Mouse (Mus musculus) neural tube, embryonic 15.5 days (tissue): ENCODE measurements around the gene Jtb. TPM values are rescaled to one million over a fixed set of nuclear protein-coding genes. Genes with fewer than 3 reads are reported as not detected.
A peak's percentile ranks its signal among the peaks of the same experiment; 100 is the strongest.

Source experiments
- ATAC-seq: fragments of 200-750 bp; cut with Nextera tagmentation; 2 replicates; pipeline ENCODE4 v1.8.0; 2017; ENCODE audit warnings: mild to moderate bottlenecking, moderate TSS enrichment, moderate library complexity; ENCODE audit not compliant: low FRiP score
- H3K27ac ChIP-seq: fragments of 300-500 bp; sonication (generic); replicated peaks from 2 replicates; pipeline ENCODE4 v1.5.1; 2015; ENCODE audit warnings: mild to moderate bottlenecking, inconsistent platforms
- H3K27me3 ChIP-seq: fragments of 300-500 bp; sonication (generic); replicated peaks from 2 replicates; pipeline ENCODE4 v1.6.1; 2015; ENCODE audit warnings: inconsistent platforms
- H3K36me3 ChIP-seq: fragments of 300-500 bp; sonication (generic); 2 replicates; pipeline ENCODE4 v1.6.1; 2015; ENCODE audit warnings: inconsistent platforms
- H3K4me1 ChIP-seq: fragments of 300-500 bp; sonication (generic); 2 replicates; pipeline ENCODE4 v1.6.1; 2015; ENCODE audit warnings: inconsistent platforms
- H3K4me2 ChIP-seq: fragments of 300-500 bp; sonication (generic); 2 replicates; pipeline ENCODE4 v1.6.1; 2015; ENCODE audit warnings: inconsistent platforms, mild to moderate bottlenecking, moderate library complexity
- H3K4me3 ChIP-seq: fragments of 300-500 bp; sonication (generic); replicated peaks from 2 replicates; pipeline ENCODE4 v1.5.1; 2015; ENCODE audit warnings: mild to moderate bottlenecking, inconsistent platforms
- H3K9ac ChIP-seq: fragments of 300-500 bp; sonication (generic); replicated peaks from 2 replicates; pipeline ENCODE4 v1.6.1; 2015; ENCODE audit warnings: mild to moderate bottlenecking, inconsistent platforms
- H3K9me3 ChIP-seq: fragments of 300-500 bp; sonication (generic); replicated peaks from 2 replicates; pipeline ENCODE4 v1.6.1; 2016; ENCODE audit warnings: inconsistent platforms
- WGBS: fragments of 180-500 bp; shearing (Covaris S2); methylation state at CpG from one replicate; pipeline ENCODE4 v1.1.7; 2015; ENCODE audit warnings: mixed read lengths; 5-methylcytosine and 5-hydroxymethylcytosine counted together
- polyA plus RNA-seq: library from polyadenylated mRNA; unstranded; fragments of >200 nt; fragmentation: Nextera tagmentation; extraction: Ambion mirVana; gene quantifications from 2 replicates; pipeline ENCODE4 v1.2.1, GENCODE M21; 2015

Jtb gene
- polyA plus RNA-seq, 1 experiment from 2014 or later: 93.0 TPM

- Histone ChIP-seq H3K9ac (peak overlapping the region; percentile 89), H3K27ac (peak overlapping the region; percentile 97), H3K4me2 (peak overlapping the region; percentile 74), H3K9me3 (no peaks in the 10 kb centered on the region), H3K4me3 (peak overlapping the region; percentile 83), H3K36me3 (peaks cover 46% of the 10 kb centered on the region), H3K4me1 (peaks cover 13% of the 10 kb centered on the region), H3K27me3 (no peaks in the 10 kb centered on the region)
- ATAC-seq: peak; percentile 37
- 26% methylated on average over 16 of the region's 16 CpGs for WGBS
These were observed 34.7 kb downstream of the Jtb start for GRCm38 (mm10) chr3:90265932-90266741.

DNA sequence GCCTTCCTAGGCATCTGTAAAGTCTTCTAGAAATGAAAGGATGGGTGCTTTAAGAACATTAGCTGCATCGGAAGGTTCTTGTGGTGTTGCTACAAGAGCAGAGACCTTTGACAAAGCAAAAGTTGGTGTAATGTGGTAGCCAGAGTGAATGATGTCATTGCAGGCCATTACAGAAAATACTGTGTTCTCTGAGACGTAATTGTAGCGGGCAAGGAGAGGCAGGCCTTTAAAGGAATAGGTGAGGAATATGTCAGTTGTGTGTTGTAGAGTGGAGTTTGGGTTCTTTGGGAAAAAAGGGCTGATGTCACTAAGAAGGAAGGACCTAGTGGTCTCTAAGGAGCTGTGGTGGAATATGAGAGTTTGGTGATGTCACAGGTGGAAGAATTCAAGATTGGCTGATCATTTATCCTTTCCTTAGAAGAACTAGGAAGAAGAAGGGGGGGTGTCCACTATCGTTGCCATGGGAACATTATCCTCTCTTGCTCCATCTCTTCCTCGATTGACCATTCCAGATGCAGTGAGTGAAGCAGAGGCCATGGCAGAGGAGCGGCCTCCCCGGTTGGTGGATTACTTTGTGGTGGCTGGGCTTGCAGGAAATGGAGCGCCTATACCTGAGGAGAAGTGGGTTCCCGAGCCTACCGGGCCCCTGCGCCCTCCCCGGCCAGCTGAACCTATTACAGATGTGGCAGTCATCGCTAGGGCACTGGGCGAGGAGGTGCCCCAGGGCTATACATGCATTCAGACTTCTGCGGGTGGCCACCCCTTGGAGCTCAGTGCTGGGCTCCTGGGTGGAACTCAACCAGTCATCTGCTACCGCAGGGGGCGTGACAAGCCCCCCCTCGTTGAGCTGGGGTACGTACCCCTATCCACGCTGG lies 35.7 kb downstream of the Jtb start:
- Histone ChIP-seq H3K4me1 (peaks cover 13% of the 10 kb centered on the region), H3K4me3 (no peak overlapping the region; the same call in 1 of the 2 replicates), H3K4me2 (peak overlapping the region; percentile 74; the same call in 1 of the 2 replicates), H3K27ac (no peak overlapping the region), H3K27me3 (no peaks in the 10 kb centered on the region), H3K36me3 (peaks cover 36% of the 10 kb centered on the region), H3K9ac (peak overlapping the region; percentile 89; the same call in 1 of the 2 replicates), H3K9me3 (no peaks in the 10 kb centered on the region)
- no peak for ATAC-seq
- 94% methylated on average over 20 of the region's 20 CpGs for WGBS

DNA sequence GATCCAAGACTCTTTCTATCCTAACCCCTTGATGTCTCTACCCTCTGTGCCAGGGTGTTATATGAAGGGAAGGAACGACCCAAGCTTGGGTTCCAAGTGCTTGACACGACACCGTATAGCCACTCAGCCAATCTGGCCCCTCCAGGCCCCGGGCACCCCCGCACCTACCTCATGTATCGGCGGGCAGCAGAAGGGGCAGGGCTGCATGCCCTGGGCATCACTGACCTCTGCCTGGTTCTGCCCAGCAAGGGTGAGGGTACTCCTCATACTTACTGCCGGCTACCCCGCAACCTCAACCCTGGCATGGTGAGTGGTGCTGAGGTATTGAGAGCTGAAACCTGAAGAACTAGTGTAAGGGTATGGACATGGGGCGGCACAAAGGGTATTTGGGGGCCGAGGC lies 36.8 kb downstream of the Jtb start:
- no peak overlapping the region for H3K4me3 ChIP-seq
- ATAC-seq: no peak
- no peaks in the 10 kb centered on the region for H3K27me3 ChIP-seq
- H3K9ac ChIP-seq: no peak overlapping the region
- peaks cover 32% of the 10 kb centered on the region for H3K36me3 ChIP-seq
- 96% methylated on average over 11 of the region's 11 CpGs for WGBS
- H3K4me1 ChIP-seq: peaks cover 13% of the 10 kb centered on the region
- no peak overlapping the region for H3K27ac ChIP-seq
- no peaks in the 10 kb centered on the region for H3K9me3 ChIP-seq
- no peak overlapping the region for H3K4me2 ChIP-seq

DNA sequence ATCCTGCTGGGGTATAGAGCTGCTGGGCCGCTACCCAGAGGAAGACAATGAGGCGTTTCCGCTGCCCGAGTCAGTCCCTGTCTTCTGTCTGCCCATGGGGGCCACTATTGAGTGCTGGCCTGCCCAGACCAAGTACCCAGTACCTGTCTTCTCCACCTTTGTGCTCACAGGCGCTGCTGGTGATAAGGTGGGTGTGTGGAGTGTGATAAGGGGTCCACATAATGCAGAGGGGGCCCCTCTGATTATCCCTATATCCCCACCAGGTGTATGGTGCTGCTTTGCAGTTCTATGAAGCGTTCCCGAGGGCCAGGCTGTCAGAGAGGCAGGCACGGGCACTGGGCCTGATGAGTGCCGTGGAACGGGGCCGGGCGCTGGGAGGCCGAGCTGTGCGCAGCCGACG lies 37.6 kb downstream of the Jtb start:
- Histone ChIP-seq H3K27me3 (no peaks in the 10 kb centered on the region), H3K9me3 (no peaks in the 10 kb centered on the region), H3K4me2 (no peak overlapping the region), H3K36me3 (peaks cover 32% of the 10 kb centered on the region), H3K9ac (no peak overlapping the region), H3K4me1 (peaks cover 13% of the 10 kb centered on the region), H3K4me3 (no peak overlapping the region), H3K27ac (no peak overlapping the region)
- WGBS: 90% methylated on average over 16 of the region's 16 CpGs
- no peak for ATAC-seq

GRCm38 (mm10) chr3:90270784-90271183 lies 39.4 kb downstream of the Jtb start:
- Histone ChIP-seq H3K4me2 (no peak overlapping the region), H3K9ac (no peak overlapping the region), H3K4me1 (peaks cover 11% of the 10 kb centered on the region), H3K9me3 (no peaks in the 10 kb centered on the region), H3K36me3 (peaks cover 45% of the 10 kb centered on the region), H3K4me3 (no peak overlapping the region), H3K27ac (no peak overlapping the region), H3K27me3 (no peaks in the 10 kb centered on the region)
- ATAC-seq: no peak
- WGBS: 96% methylated on average over 8 of the region's 8 CpGs

- H3K27ac ChIP-seq: no peak overlapping the region
- 62% methylated on average over 9 of the region's 9 CpGs for WGBS
These were observed 40.8 kb downstream of the Jtb start for GRCm38 (mm10) chr3:90272170-90272569.

DNA sequence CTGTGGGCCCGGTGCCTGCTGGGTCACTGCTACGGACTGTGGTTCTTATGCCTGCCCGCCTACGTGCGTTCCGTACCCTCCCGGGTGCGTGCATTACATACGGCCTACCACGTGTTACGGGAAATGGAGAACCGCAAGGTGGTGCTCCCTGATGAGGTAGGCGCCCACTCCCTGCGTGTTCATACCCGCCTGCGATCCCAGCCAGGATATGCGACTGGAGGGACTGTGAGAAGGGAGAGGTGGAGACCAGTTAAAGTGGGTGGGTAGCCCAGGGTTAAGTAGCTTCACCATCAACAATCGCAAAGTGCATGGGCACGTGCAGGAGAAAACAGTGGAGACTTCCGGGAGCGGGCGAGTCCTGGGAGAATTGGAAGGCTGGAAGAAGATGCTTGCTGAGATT lies 42.5 kb downstream of the Jtb start:
- Histone ChIP-seq H3K27ac (no peak overlapping the region), H3K9ac (no peak overlapping the region), H3K9me3 (no peaks in the 10 kb centered on the region), H3K27me3 (no peaks in the 10 kb centered on the region), H3K4me1 (no peaks in the 10 kb centered on the region), H3K4me3 (no peak overlapping the region), H3K4me2 (no peak overlapping the region), H3K36me3 (peaks cover 64% of the 10 kb centered on the region)
- 96% methylated on average over 22 of the region's 22 CpGs for WGBS
- ATAC-seq: no peak

More at GRCm38 (mm10) chr3:90272170-90272569, 40.8 kb downstream of the Jtb start:
- Histone ChIP-seq H3K9me3 (no peaks in the 10 kb centered on the region), H3K4me2 (no peak overlapping the region), H3K27me3 (no peaks in the 10 kb centered on the region), H3K9ac (no peak overlapping the region), H3K4me1 (no peaks in the 10 kb centered on the region), H3K4me3 (no peak overlapping the region), H3K36me3 (peaks cover 58% of the 10 kb centered on the region)
- no peak for ATAC-seq

- WGBS: 90% methylated on average over 11 of the region's 11 CpGs
- H3K9me3 ChIP-seq: no peaks in the 10 kb centered on the region
- H3K9ac ChIP-seq: no peak overlapping the region
- no peaks in the 10 kb centered on the region for H3K4me1 ChIP-seq
- ATAC-seq: no peak
- H3K36me3 ChIP-seq: peaks cover 73% of the 10 kb centered on the region
- no peak overlapping the region for H3K27ac ChIP-seq
- H3K27me3 ChIP-seq: no peaks in the 10 kb centered on the region
- H3K4me2 ChIP-seq: no peak overlapping the region
- H3K4me3 ChIP-seq: no peak overlapping the region
These were observed 43.9 kb downstream of the Jtb start for GRCm38 (mm10) chr3:90275286-90275685.

DNA sequence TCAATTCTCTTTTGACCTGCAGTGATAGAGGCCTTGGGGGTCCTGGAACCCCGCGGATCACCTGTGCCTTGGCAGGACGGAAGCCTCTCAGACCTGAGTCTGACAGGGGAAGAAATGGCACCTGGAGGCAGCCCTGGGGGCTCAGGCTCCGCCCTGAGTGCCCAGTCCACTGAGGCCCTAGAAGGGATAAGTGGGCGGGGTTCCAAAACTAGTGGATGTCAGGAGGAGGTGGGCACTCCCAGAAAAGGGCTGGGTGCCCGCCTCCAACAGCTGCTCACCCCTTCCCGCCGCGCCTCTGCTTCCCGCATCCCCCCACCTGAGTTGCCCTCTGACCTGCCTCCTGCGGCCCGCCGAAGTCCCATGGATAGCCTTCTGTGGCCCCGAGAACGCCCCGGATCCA lies 45.5 kb downstream of the Jtb start:
- H3K9me3 ChIP-seq: no peaks in the 10 kb centered on the region
- no peak overlapping the region for H3K9ac ChIP-seq
- no peaks in the 10 kb centered on the region for H3K4me1 ChIP-seq
- H3K4me2 ChIP-seq: no peak overlapping the region
- H3K36me3 ChIP-seq: peaks cover 77% of the 10 kb centered on the region
- 50% methylated on average over 16 of the region's 16 CpGs for WGBS
- H3K27me3 ChIP-seq: no peaks in the 10 kb centered on the region
- H3K4me3 ChIP-seq: no peak overlapping the region
- ATAC-seq: no peak
- no peak overlapping the region for H3K27ac ChIP-seq

DNA sequence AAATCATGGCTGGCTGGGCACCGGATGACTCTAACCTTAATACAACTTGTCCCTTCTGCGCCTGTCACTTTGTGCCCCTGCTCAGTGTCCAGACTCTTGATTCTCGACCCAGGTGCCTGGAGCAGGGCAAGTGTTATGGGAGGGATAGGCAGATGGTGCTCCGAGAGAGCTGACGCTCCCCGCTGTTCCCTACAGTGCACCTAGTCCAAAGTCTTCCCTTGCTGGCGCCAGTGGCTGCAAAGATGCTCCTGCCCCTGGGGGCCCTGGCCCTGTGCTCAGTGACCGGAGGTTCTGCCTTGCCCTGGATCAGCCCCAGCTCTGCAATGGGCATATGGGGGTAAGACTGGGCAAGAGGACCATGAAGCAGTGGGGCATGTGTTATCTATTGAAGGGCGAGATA lies 46.4 kb downstream of the Jtb start:
- no peaks in the 10 kb centered on the region for H3K4me1 ChIP-seq
- H3K36me3 ChIP-seq: peaks cover 73% of the 10 kb centered on the region
- H3K9ac ChIP-seq: no peak overlapping the region
- no peak overlapping the region for H3K4me3 ChIP-seq
- H3K27ac ChIP-seq: no peak overlapping the region
- no peaks in the 10 kb centered on the region for H3K27me3 ChIP-seq
- no peak overlapping the region for H3K4me2 ChIP-seq
- H3K9me3 ChIP-seq: no peaks in the 10 kb centered on the region
- WGBS: 96% methylated on average over 9 of the region's 9 CpGs
- ATAC-seq: no peak

GRCm38 (mm10) chr3:90278211-90278610 lies 46.8 kb downstream of the Jtb start:
- no peaks in the 10 kb centered on the region for H3K9me3 ChIP-seq
- H3K4me1 ChIP-seq: no peaks in the 10 kb centered on the region
- ATAC-seq: no peak
- H3K27me3 ChIP-seq: no peaks in the 10 kb centered on the region
- H3K4me2 ChIP-seq: no peak overlapping the region
- 98% methylated on average over 10 of the region's 10 CpGs for WGBS
- H3K4me3 ChIP-seq: no peak overlapping the region
- H3K9ac ChIP-seq: no peak overlapping the region
- peaks cover 72% of the 10 kb centered on the region for H3K36me3 ChIP-seq
- no peak overlapping the region for H3K27ac ChIP-seq

DNA sequence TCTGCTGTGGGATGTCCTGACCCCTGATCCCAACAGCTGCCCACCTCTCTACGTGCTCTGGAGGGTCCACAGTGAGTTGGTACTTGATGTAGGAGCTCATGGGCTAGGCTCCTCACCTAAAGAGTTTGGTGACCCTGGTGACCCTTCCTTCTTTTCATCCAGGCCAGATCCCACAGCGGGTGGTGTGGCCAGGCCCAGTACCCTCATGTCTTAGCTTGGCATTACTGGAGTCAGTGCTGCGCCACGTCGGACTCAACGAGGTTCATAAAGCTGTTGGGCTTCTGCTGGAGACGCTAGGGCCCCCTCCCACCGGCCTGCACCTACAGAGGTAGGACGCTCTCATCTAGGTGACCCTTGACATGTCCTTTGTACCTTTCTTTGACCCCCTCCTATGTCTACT lies 47.8 kb downstream of the Jtb start:
- H3K9me3 ChIP-seq: no peaks in the 10 kb centered on the region
- WGBS: 91% methylated on average over 9 of the region's 9 CpGs
- H3K4me1 ChIP-seq: no peaks in the 10 kb centered on the region
- H3K27me3 ChIP-seq: no peaks in the 10 kb centered on the region
- H3K4me3 ChIP-seq: no peak overlapping the region
- ATAC-seq: no peak
- peaks cover 62% of the 10 kb centered on the region for H3K36me3 ChIP-seq
- H3K9ac ChIP-seq: no peak overlapping the region
- no peak overlapping the region for H3K27ac ChIP-seq
- no peak overlapping the region for H3K4me2 ChIP-seq
